Comparison of ENCODE assay signal across 9 mouse cellular contexts in the genomic region with DNA sequence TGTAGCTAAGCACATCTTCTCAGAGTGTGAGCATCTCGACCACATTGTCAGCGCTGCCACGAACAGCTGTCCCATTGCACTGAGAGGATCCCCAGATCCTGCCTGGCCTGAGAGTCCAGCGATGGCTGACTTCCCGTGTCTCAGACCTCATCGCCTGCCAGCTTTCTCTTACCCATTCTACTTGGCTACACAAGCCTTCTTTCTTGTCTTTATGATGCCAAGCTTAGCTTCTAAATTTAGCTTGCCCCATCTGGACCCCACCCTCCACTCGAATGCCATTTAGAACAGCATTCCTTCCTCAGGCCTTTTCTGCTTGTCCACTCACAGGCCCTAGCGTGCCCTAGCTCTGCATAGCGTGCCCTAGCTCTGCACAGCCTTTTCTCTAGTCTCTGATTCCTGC.
DNase-seq lines count a peak whose midpoint lies in the region; ATAC-seq and TF ChIP-seq lines count a peak whose summit lies in the region.
"Had no signal": no experiment of that assay in that cellular context is flagged by ENCODE, and none has a peak within 500 bp of the region (broad histone marks: within the 10 kb centered on the region; RNA-seq: fewer than 3 reads in every experiment).

No protein-coding gene starts in this region.

- no peak overlapping the region for H3K9ac ChIP-seq in hindbrain, embryonic 13.5 days
- H3K9ac ChIP-seq in heart, embryonic 14.5 days (ENCODE audit: low read length) = 0 out of 2 replicates have a peak overlapping the region, but pooled peaks have one; percentile 38
- H3K9ac ChIP-seq: midbrain, embryonic 12.5 days had no signal

- DNase-seq in hindbrain, embryonic 10.5 days (ENCODE audit: low spot score) = no peak
- peak; percentile 75 to 80 for DNase-seq in cerebellum, postnatal 25 days
- no peak for DNase-seq in ovary, postnatal 10 days (ENCODE audit: low spot score)
- DNase-seq in B cell, adult 2 months = no peak
- no peak for DNase-seq in liver

- H3ac ChIP-seq in myocyte (ENCODE audit: control insufficient read depth, insufficient read length) = no peak overlapping the region

- TF ChIP-seq POLR2A in myocyte (IDR thresholded peaks at IDR 0.05; ENCODE audit: insufficient read length, low read depth) = no peak

- H3K9me3 ChIP-seq in hindbrain, embryonic 13.5 days = no peaks in the 10 kb centered on the region
- H3K9me3 ChIP-seq in hindbrain, embryonic 10.5 days = no peaks in the 10 kb centered on the region
- H3K9me3 ChIP-seq in heart, embryonic 14.5 days (ENCODE audit: control insufficient read depth, low read length) = no peaks in the 10 kb centered on the region
- H3K9me3 ChIP-seq: midbrain, embryonic 12.5 days had no signal

- no peaks in the 10 kb centered on the region for H3K36me3 ChIP-seq in hindbrain, embryonic 13.5 days
- peaks cover 8% of the 10 kb centered on the region for H3K36me3 ChIP-seq in hindbrain, embryonic 10.5 days
- H3K36me3 ChIP-seq in heart, embryonic 14.5 days (ENCODE audit: control insufficient read depth, insufficient read depth, low read length) = no peaks in the 10 kb centered on the region
- H3K36me3 ChIP-seq in myocyte (ENCODE audit: control insufficient read depth, insufficient read depth) = no peaks in the 10 kb centered on the region
- H3K36me3 ChIP-seq: midbrain, embryonic 12.5 days had no signal

- peaks cover 30% of the 10 kb centered on the region for H3K4me1 ChIP-seq in hindbrain, embryonic 13.5 days (replicated peaks)
- 0 out of 2 replicates have a peak, but pooled peaks cover 12% of the 10 kb centered on the region for H3K4me1 ChIP-seq in hindbrain, embryonic 10.5 days (replicated peaks)
- peaks cover 21 to 30% of the 10 kb centered on the region in 2 experiments for H3K4me1 ChIP-seq in heart, embryonic 14.5 days (ENCODE audit: control insufficient read depth in 2 of 2, insufficient read depth in 2 of 2, low read length in 2 of 2)

- no peaks in the 10 kb centered on the region for H3K79me2 ChIP-seq in myocyte (ENCODE audit: control insufficient read depth, insufficient read depth)

- H3K4me3 ChIP-seq in hindbrain, embryonic 13.5 days = no peak overlapping the region
- no peak overlapping the region for H3K4me3 ChIP-seq in hindbrain, embryonic 10.5 days
- H3K4me3 ChIP-seq in heart, embryonic 14.5 days (ENCODE audit: control insufficient read depth in 1 of 2, insufficient read depth in 1 of 2, low read depth in 1 of 2, low read length in 2 of 2) = no peak overlapping the region
- H3K4me3 ChIP-seq in myocyte = no peak overlapping the region
- H3K4me3 ChIP-seq: midbrain, embryonic 12.5 days had no signal

- 86% methylated on average over 9 of the region's 9 CpGs for WGBS in hindbrain, embryonic 13.5 days
- WGBS in hindbrain, embryonic 10.5 days = 93% methylated on average over 9 of the region's 9 CpGs
- 37% methylated on average over 9 of the region's 9 CpGs for WGBS in heart, embryonic 14.5 days

- H3K27ac ChIP-seq in hindbrain, embryonic 13.5 days = peak overlapping the region; percentile 48; the same call in 1 of the 2 replicates
- no peak overlapping the region for H3K27ac ChIP-seq in hindbrain, embryonic 10.5 days
- peak overlapping the region; percentile 82 to 84 for H3K27ac ChIP-seq in heart, embryonic 14.5 days (replicated peaks in 1 of 2; ENCODE audit: control insufficient read depth in 1 of 2, insufficient read depth in 1 of 2, low read depth in 2 of 2, low read length in 2 of 2)
- H3K27ac ChIP-seq: midbrain, embryonic 12.5 days had no signal

- H3K27me3 ChIP-seq in hindbrain, embryonic 13.5 days = no peaks in the 10 kb centered on the region
- H3K27me3 ChIP-seq in hindbrain, embryonic 10.5 days (ENCODE audit: insufficient read depth, poor library complexity, severe bottlenecking) = no peaks in the 10 kb centered on the region
- no peaks in the 10 kb centered on the region for H3K27me3 ChIP-seq in heart, embryonic 14.5 days (ENCODE audit: control insufficient read depth, insufficient read depth, low read length)
- no peaks in the 10 kb centered on the region for H3K27me3 ChIP-seq in myocyte (ENCODE audit: control insufficient read depth, insufficient read depth, insufficient read length)
- H3K27me3 ChIP-seq: midbrain, embryonic 12.5 days had no signal

- no peak overlapping the region for H3K4me2 ChIP-seq in hindbrain, embryonic 13.5 days
- H3K4me2 ChIP-seq in heart, embryonic 14.5 days (ENCODE audit: low read length) = peak overlapping the region; percentile 39
- peak overlapping the region; percentile 61 for H3K4me2 ChIP-seq in myocyte (ENCODE audit: low read depth)
- H3K4me2 ChIP-seq: midbrain, embryonic 12.5 days had no signal

- ATAC-seq in hindbrain, embryonic 13.5 days (ENCODE audit: low FRiP score) = no peak; the same call in 1 of the 2 replicates
- ATAC-seq in heart, embryonic 14.5 days (ENCODE audit: insufficient number of reproducible peaks, insufficient read depth, low FRiP score, low read depth) = peak; percentile 64; the same call in 1 of the 2 replicates

TF ChIP-seq in myocyte, 11 proteins besides CTCF, POLR2A, EP300 and RAD21:
- TF ChIP-seq SRF (IDR thresholded peaks at IDR 0.05; ENCODE audit: control insufficient read depth, insufficient read length, low read depth) = peak; percentile 36
- peak in 2 of 3 experiments; percentile 76 to 82 for TF ChIP-seq MYOD1 (IDR thresholded peaks at IDR 0.05; ENCODE audit: control insufficient read depth in 1 of 3, insufficient read length in 2 of 3, low read depth in 2 of 3)
- no peak for TF ChIP-seq REST (IDR thresholded peaks at IDR 0.05; ENCODE audit: insufficient read depth, insufficient read length)
- peak; percentile 23 to 89 (median 84) for TF ChIP-seq MYOG (IDR thresholded peaks at IDR 0.05; ENCODE audit: control insufficient read depth in 1 of 3, insufficient read depth in 1 of 3, insufficient read length in 2 of 3, low read depth in 2 of 3)

Comparison
In these comparisons a context has a peak if more than half of its experiments do, and no peak if none do; other contexts are left out.
1. DNase-seq: peak in cerebellum, postnatal 25 days (2 of 2); none in hindbrain, embryonic 10.5 days (single experiment), ovary, postnatal 10 days (single experiment), B cell, adult 2 months (0 of 2) and liver (single experiment).